Mouse (Mus musculus) urinary bladder, postnatal 14 days (tissue): Measurements from ENCODE around the gene Plcb3.

Source experiments
- DNase-seq: peaks from one replicate; pipeline ENCODE4 v3.0.0; 2021; ENCODE audit warnings: low spot score

Plcb3 gene

DNA sequence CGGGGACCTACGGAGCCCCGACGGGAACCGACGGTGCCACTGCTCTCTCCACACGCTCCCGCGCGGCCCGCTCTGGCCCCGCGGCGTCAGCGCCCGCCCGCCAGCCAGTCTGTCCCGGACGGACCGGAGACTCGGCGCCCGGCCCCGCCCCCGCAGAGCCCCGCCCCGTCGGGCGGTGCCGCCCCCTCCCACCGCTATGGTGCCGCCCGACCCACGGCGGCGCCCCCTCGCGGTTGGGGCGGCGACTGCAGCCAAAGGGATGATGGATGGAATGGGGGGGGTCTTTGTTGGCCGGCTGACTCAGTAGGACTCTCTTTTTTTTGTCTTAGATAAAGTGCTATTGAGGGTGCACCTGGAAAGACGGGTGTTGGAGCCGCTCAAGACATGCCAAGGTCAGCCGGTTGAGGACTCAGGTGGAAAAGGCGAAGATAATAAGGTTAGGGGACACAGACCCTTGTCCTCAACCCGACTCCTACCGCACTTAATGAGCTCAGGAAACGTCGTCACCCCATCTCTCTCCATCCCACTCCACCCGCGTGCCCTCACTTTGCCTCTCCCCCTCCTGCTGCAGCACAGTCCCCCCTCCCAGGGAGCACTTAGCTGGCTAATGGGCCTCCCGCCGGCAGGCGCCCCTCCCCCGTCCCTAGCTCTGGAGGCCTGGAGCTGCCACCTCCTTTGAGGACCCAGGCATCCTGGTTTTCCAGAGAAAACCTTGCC, 6.4 kb downstream of the Plcb3 start:
- DNase-seq, result peak; percentile 82

DNA sequence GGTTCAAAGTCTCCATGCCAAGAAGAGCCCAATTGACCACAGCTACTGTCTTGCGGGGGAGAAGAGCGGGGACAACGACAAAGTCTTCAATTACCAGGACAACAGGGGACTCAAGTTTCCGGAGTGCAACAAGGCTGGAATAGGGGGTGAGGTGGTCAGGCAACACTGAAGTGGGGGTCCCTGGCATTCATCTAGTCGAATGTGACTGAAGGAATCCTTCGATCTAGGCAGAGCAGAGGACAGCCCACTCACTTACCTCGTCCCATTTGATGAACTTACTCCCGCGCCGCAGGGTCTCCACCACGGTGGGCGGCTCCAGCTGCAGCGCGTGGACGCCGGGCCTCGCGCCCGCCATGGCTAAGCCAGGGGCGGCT, 7.0 kb downstream of the Plcb3 start:
- no peak for DNase-seq

DNA sequence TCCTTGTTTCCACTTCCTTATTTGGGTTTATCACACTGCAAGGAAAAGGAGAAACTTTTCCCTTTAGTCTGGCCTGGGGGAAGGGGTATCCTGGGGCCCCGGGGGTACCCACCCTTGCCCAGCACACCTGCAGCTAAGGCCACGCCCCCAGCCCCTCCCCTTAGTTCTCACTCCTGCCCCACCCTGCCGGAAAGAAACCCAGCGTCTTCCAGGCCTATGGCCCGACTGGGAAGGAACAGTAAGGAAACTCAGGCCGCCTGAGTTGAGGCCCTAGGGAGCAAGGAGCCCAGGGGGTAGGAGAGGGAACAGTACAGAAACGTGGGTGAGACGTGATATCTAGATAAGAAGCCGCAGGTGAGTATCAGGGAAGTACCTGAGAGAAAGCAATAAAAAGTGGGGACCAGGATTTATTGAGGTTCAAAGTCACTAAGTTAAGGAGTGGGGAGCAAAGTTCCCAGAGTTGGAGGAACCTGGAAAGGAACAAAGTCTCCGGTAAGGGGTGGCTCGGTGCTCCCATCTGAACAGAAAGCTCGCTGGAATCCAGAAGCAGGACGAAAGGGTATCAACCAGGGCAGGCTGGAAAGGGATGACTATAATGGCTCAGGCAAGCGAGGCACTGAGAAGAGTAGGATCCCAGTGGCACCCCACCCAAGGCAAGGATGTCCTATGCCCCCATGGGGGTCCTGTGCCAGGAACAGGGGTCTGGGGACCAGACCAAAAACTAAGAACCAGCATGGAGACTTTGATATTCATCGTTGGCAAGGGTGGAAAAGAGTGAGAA, 7.6 kb downstream of the Plcb3 start:
- DNase-seq, result peak; percentile 71

DNA sequence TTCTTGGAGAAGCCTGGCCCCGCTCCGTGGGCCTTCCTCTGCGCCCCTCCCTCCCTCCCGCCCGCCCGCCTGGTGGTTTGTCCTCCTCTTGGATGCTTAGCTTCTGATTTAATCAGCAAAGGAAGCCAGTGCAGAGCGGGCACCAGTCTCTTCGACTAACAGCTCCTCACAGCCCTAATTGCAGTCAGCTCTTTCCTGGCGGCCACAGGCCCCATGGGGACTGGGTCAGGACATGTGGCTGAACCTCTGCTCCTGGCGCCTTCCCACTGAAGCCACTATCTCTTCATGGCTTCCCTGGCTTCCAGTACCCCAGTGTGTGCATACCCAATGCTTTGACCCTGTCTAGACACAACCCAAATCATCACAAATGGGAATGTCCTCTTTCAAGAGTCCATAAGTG, 19.8 kb downstream of the Plcb3 start:
- no peak for DNase-seq

DNA sequence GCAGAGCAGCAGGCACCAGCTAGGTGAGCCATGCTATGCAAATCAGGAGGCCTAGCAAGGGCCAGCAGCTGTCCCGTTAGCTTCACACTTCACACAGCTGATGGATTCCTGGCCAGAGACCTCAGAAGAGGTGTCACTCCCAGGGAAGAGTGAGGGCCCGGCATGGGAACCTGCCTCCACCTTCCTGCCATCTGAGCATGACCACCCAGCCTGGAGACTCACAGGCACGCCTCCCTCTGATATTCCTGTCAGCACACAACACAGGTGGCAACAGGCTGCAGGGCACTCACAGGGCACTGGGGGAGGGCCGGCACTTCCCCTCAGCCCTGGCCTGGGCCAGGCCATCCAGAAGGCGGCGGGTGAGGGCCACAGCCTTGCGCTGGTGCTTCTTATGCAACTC, 20.8 kb downstream of the Plcb3 start:
- no peak for DNase-seq

DNA sequence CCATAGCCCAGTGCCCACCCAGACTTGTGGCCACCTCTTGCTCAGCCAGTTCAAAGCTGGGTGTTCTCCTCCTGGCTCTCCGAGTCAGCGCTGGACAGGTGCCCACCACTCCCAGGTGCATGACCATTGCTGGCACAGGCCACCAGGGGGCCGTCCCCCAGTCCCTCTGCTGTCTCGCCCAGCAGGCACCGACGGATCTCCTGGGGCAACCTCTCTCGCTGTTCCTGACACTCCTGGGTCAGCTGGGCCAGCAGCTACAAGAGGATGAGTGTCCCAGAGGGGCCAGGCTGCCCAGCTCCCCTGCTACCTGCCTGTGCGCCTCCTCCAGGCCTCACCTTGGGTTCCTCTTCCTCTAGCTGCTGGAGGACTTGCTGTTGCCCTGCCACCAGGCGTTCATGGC, 22.2 kb downstream of the Plcb3 start:
- peak; percentile 72 for DNase-seq

DNA sequence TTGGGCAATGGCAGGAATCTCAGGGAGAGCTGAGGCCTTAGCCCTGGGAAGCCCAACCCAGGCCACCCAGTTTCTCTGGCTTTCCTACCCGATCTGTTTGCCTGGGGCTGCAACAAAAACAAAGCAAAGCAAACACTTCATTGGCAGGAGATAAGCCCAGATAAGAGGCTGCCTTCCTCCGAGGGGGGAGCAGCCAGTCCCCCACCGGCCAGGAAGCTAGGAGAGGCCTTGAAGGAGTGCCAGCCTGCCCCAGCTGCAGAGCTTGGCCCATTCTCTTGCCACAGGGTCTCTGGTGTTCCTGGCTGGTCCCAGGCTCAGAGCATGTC, 23.6 kb downstream of the Plcb3 start:
- peak; percentile 78 for DNase-seq

DNA sequence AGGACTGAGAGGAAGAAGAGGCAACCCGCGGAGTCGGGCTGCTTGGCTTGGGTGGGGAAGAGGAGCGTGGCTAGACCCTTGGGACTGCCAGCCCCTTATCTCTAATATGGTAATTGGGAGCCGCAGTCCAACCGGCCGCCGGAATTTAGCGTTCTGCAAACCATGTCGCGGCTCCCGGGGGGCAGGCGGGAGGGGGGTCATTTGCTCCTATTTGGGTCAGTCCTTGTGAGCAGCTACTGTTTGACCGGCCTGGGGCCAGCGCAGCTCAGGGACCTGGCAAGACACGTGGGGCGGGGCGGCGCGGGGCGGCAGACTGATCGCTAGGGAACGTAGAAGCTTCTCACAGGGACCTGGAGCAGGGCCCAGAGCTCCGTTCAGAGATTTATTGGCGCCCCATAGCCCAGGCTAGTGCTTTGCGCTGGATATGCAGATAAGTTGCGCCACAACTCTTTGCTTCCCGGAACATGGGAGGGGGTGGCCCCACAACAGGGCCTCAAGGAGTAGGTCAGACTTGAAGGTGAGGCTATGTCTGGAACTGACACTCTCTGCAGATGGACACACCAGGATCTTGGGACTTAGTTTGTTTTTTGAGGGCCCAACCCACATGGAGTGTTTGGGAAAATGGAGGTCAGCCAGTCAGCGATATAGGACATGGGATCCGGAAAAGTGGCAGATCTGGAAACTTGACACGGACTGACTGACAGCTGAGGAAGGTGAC, 24.1 kb downstream of the Plcb3 start:
- peak; percentile 85 for DNase-seq

DNA sequence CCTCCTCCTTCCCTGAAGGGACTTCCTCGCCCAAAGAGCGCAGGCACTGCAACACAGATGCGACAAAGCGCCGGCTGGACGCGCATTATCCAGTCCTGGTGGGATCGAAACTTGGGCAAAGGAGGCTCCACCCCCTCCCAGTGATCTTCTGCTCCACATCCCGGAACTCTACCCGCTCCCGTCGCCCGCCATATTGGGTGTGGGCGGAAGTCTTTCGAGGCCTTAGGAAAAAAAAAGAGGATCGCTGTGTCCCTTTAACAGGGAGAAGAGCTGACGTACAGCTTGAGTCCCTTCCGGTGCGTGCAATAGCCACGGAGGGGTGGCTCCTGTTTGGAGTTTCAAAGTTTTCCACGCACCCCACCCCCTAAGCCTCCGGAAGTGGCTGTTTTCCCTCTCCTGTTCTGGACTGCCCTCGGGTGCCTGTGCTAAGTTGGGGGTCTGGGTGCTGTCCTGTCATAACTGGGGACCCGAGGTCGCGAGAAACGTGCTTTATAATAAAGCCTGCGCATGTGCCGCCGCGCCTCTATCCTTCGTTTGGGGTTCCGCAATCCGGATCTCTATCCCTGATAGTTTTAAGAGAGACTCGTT, 24.8 kb downstream of the Plcb3 start:
- DNase-seq, result peak; percentile 95

DNA sequence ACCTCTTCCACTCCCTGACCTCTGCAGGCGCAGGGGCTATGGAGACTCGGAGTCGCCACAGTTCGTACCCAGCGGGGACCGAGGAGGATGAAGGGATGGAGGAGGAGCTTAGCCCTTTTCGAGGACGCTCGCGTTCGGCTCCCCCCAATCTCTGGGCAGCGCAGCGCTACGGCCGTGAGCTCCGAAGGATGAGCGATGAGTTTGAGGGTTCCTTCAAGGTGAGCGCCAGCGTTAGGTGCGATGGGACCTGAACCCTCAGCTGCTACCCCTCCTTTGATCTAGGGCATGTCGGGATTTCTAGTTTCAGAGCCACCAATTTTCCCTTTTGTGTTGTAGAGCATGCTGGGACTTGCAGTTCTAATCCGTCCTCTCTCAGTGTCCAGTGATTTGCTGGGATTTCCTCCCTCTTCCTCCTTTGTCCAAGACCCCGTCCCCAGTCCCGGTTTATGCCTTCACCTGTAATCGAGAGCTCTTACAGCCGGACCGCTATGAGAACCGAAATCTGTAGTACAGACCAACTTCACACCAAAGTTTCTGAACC, 25.6 kb downstream of the Plcb3 start:
- DNase-seq, result peak; percentile 53

DNA sequence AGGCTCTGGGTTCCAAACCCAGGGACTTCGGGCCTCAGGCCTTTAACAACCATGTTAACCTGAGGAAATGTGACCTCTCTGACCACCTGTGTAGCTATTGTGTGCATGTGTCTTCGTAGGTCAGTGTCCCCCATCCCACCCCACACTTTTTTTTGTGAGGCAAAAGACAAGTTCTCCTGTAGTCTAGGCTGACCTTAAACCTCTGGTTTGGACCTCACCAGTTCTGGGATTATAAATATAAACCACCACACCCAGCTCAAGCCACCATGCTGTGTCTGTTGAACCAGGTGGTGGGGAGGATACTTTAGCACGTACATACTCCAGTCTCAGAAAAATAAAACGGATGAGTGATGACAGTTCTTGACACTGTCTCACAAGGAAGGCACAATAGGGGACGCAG, 26.3 kb downstream of the Plcb3 start:
- DNase-seq, result no peak

DNA sequence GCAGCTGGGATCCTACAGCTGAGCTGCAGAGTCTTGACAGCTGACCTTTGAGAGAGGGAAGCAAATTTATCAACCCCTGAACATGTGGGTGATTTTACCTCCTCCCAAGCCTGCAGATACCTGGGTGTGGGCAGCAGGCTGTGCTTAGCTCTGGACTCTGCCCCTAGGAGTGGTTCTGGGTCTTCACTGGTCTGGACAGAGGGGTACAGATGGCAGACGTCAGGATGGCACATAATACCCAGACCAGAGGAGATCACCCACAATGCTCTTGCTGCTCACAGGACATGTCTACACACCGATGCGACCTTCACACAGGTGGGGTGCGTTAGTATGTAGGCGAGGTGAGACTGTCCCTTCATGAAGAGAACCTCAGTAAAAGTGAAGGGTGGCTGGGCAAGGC, 26.7 kb downstream of the Plcb3 start:
- no peak for DNase-seq

DNA sequence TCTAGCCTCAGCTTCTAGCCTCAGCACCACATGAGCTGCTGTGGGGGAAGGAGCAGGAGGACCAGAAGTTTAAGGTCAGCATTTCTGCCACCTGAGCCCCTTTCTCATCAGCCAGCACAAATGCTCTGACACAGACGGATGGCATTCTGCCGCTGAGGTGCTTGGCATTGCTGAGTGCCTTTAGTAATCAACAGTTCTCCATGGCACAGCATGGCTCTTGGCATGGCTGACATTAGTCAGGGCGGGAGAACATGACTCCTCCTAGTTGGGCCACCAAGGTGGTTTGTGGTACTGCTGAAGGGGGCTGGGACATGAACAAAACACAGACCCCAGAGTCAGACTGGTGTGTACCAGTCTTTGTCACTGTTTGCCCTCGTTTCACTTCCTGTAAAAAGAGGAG, 28.1 kb downstream of the Plcb3 start:
- DNase-seq, result no peak

DNA sequence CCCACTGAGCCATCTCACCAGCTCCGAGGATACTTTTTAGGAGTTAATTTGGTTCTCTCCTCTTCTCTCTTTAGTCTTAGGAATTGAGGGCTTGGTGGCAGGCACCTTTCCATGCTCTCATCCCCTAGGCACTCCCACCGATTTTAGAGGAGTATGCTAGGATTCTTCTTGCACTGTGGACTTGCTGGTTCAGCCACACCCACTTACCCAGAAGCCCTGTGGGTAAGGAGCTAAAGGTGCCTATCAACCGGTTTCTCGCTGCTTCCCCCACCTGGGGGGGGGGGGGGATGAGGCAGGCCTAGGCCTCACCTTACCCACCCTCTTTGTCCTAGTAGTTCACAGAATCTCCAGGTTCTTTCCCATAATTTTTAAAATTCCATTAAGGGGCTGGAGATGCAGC, 28.5 kb downstream of the Plcb3 start:
- no peak for DNase-seq

DNA sequence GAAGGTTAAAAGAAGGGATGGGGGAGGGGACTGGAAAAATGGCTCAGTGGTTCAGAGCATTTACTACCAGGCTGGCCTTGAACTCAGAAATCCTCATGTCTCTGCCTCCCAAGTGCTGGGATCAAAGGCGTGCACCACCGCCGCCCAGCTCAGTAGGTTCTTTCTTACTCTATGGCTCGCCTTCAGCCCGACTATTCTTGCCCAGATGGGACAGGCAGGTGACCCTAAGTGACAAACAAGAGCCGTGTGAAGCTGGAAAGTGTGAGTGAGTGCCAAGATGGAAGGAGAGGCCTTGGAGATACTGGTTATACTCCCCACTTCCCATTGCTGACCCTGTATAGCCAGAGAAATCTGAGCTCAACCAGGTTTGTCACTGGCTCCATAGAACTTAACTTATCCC, 32.6 kb downstream of the Plcb3 start:
- no peak for DNase-seq

DNA sequence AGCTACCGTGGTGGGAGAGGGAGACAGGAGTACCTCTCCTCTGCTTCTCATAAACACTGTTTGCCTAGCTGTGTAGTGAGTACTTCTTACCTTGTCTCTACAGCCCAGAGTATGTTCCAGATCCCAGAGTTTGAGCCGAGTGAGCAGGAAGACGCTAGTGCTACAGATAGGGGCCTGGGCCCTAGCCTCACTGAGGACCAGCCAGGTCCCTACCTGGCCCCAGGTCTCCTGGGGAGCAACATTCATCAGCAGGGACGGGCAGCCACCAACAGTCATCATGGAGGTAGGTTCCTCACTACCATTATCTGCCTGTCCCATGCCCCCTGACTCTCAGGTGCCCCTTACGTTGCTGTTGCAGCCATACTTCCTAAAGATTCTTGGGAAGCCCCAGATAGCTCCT, 33.5 kb downstream of the Plcb3 start:
- no peak for DNase-seq

DNA sequence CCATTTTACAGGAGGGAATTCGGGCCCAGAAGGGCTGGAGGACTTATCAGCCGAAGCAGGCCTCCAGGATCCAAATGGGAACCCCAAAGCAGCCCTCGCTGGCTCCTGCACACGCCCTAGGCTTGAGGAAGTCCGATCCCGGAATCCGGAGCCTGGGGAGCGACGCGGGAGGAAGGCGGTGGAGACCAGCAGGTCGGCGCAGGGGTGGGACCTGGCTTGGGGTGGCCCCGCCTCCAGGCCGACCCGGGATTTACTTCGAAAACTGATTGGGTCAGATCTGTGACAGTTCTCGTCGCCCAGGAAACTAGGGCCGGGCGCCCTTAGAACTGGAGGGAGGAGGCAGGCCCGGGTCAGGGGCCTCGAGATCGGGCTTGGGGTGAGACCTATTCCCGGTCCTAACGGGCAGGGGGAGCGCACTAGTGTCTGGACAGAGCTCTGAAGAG, 34.0 kb downstream of the Plcb3 start, which contains the start of gene Gpr137:
Gene Gpr137, minus strand, starts transcription at position 232 of the 443 bp plus-strand sequence.
- DNase-seq, result peak; percentile 96

DNA sequence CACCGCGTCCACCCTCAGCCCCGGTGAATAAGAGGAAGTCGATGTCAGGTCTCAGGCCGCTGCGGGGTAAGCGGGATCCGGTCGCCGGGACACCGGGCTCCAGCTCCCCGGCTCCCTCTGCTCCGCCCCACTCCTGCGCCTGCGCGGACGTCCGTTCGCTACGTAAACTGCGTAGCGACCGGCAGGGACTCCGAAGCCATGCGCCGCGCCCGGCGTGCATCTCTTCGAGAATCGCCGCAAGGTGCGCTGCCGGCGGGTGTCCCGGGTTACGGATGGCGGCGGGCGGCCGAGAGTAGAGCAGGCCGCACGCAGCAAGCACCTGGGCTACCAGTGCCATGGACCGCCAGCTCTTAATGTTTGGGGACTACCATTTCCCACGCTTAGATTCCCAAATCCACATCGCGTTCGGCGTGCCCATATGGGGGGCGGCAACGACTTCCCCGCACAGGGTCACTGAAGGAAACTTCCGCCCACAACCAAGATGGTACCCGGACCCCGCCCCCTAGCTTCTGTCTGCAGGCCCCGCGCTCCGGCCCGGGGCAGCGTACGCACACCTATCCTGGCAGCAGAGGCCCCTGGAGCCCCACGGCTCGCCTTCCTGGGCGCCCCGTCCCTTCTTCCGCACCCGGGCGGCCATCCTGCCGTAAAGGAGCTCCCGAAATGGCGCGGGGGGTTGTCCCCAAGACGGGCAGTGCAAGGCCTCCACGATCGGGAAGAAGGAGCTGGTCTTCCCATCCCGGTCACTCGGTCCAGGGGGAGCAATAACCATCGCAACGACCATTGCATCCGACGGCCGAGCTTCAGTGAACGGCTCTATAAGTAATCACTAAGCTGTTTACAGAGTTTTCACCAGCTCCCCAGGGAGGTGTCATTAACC, 34.7 kb downstream of the Plcb3 start, which contains the start of gene Bad:
Gene Bad, plus strand, starts transcription at position 490 of the 877 bp plus-strand sequence.
- peak; percentile 95 for DNase-seq

DNA sequence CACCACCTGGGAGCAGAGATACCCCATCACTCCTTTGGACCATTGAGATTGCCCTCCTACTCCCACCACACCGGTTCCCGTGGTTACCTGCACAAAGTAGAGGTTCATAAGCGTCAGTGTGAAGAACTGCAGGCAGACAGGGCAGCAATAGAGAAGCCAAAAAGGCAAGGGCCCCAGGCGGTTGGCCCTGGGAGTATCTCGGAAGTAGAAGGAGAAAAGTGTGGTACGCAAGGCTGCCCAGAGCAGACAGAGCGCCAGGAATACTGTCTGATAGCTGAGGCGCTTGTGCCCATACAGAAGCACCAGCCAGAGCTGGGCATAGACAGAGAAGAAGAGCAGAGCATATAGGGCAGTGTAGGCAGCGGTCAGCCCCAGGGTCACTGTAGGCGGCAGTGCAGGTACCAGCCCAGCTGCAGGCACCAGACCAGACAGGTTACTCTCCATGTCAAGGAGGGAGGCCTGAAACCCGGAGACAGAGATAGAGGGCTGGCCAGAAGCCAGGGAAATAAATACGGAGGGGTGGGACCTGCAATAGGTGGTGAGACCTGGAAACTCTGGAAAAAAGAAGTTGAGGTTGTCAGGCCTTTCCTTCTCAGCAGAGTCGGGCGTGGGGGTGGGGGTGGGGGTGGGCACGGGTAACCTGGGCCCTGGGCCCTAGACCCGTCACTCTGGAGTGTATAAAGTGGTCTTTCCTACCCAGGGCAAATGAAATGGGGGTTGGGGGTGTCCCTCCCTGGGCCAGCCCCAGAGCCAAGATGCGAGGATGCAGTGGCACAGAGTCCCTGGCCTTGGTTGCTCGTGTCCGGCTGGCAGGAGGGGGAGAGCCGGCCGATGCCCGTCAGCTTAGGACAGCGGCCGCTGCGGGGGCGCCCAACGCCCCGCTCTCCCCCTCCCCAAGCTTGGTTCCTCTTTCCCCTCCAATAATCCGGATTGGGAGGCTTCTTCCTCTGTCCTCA, 35.6 kb downstream of the Plcb3 start:
- DNase-seq, result peak; percentile 55
